Mouse (Mus musculus) mesoderm, embryonic 11.5 days (tissue): ENCODE data around the gene 1700084M14Rik.
"Not testable (repeated sequence)": the region's sequence is repeated elsewhere in the genome, so short reads cannot be mapped to it uniquely, and the experiment has no call there.

Source experiments
- DNase-seq: peaks from one replicate; pipeline ENCODE4 v3.0.0-alpha.2; 2012; ENCODE audit warnings: low read depth, low spot score

1700084M14Rik gene

DNA sequence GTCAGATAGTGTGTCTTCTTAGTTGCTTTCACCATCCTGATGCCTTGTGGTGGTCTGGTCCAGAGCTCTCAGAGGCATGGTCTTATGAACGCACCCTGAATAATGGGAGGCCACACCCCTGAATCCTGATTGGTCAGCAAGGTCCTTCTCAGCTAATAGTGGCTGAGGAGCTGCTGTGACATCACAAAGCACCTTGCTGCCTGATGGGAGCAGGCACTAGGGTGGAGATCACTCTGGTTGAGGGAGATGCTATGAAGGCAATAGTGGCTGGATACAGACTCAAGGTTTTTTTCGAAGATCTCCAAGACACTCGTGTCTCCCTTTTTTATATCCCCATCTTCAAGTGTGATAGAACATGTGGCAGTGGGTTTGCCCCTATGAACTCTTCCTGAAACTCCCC lies at the start of gene 1700084M14Rik:
TSS of gene 1700084M14Rik (minus strand) at position 101 of the 400 bp plus-strand sequence.
- not testable (repeated sequence) for DNase-seq
